Mouse (Mus musculus): ENCODE measurements around the gene Mafg.

The Mafg gene

DNA sequence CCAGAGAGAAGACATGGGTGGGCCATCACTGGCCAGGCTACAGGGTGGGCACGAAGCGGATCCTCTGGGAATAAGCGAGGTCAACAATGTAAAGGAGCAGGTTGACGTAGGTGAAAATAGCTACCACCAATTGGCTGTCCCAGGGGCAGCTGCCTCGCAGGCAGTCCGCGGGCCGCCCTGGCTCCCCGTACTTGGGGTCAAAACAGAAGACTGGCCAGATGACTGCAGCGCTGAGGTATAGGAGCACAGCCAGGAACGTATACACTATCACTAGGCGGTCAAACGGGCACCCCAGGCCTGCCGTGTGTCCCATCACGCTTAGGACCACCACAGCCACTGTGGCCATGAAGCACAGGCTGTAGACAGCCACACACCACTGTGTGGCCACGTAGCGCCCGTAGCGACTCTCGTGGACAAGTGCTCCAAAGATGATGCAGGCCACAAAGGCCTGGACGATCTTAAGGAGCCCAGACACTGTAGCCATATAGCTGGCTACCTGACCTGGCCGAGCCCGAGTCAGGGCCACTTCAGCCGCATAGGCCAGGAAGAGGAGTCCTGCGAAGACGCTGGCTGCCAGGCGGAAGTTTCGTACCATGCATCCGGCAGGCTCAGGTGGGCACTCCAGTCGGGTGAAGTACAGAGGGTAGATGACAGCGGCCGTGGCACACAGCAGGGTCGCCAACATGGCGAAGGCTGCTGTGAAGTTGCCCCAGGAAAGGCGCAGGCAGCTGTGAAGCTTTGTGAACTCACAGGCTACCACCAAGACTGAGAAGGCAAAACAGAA is 13.8 kb upstream of the Mafg start:
- DNase-seq (ENCODE audit: low read depth) = no peak

GRCm38 (mm10) chr11:120643601-120643987 is 10.2 kb upstream of the Mafg start, which contains the start of gene Pycr1:
Gene Pycr1 (minus strand): TSS chr11:120643769.
- peak; percentile 95 for DNase-seq (ENCODE audit: low read depth)

DNA sequence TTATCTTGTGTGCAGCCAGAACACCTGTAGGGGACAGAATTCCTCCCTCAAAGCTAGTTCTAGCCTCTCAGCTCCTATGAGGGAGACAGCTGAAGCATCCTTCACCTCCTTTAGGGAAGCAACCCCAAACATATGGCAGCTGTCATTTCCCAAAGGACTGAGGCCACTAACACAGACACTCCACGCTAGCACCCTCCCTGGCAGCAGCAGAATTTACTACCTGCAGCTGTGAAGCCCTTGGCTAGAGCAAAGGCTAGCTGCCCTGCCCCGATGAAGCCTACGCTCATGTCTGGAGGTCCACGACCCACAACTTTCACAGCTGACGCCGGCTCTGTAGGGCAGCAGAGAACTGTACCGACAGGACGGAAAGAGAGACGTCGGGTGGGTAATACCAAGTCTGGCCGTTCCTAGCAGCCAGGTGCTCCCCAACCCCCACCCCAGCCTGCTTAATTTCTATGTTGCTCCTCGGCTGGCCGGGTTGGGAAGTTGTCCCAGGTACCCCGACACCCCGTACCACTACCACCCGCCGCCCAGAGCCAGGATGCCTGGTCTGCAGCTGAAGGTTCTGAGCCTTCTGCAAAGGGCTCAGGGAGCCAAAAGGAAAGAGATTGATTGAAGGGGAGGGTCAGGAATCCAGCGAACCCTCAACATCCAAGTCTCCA is 9.7 kb upstream of the Mafg start:
- DNase-seq (ENCODE audit: low read depth) = peak; percentile 18

DNA sequence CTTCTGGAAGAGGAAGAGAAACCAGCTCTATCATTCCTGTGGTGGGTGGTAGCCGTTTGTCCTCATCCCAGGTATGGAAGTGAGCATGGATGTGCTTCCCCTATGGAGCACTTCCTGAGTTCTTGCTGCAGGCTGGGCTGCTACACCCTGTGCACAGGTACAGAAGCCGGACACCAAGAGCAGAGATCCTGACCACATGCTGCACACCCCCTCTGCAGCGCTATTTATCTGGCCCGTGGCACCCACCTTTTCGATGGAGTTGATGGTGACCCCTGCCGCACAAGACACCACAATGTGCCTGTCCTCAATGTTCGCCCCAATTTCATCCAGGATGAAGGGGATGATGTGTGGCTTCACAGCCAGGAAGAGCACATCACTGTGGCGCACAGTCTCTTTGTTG is 8.5 kb upstream of the Mafg start:
- DNase-seq (ENCODE audit: low read depth) = no peak

- no peak for DNase-seq (ENCODE audit: low read depth)
These were observed 7.9 kb upstream of the Mafg start for GRCm38 (mm10) chr11:120641255-120641654.

GRCm38 (mm10) chr11:120634810-120635209 is 1.4 kb upstream of the Mafg start:
- DNase-seq (ENCODE audit: low read depth) = no peak

GRCm38 (mm10) chr11:120632559-120633519 is 561 bp downstream of the Mafg start:
- peak; percentile 88 for DNase-seq (ENCODE audit: low read depth)

GRCm38 (mm10) chr11:120631726-120632448 is 1.5 kb downstream of the Mafg start:
- no peak for DNase-seq (ENCODE audit: low read depth)

DNA sequence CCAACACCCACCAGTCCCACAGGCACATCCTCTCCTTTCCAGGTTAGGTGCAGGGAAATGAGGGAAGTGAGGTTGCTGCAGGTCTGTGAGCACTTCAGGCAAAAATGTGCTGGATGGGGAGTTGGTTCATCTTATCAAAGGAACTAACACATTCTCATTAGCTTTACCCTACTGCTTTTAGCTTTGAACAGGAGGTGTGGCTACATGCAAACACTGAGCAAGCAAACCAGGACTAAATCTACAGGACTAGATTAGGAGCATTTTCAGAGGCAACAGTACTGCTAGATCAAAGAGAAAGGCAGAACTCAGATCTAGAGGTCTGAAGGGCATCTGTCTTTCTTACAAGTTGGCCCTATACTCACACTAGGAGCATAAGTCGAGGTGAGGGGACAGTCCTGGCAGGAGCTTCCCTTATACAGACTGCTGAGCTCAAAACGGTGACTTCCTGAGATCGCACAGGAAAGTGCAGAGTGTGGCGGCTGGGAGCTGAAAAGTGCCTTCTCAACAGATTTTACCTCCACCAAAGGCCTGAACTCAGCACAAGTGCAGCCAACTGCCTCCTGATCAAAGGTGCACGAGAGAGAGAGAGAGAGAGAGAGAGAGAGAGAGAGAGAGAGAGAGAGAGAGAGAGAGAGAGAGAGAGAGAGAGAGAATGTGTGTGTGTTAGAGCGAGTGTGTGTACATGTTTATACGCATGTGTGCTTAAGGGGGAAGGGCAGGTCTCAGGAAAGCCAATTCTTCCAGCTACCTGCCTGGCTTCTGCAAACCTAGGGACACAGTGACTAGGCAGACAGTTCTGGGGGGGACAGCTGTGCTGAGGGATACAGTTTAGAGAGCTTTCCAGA is 2.3 kb downstream of the Mafg start:
- peak; percentile 18 for DNase-seq (ENCODE audit: low read depth)

- peak; percentile 64 for DNase-seq (ENCODE audit: low read depth)
These were observed 3.0 kb downstream of the Mafg start for GRCm38 (mm10) chr11:120630401-120630871.

DNA sequence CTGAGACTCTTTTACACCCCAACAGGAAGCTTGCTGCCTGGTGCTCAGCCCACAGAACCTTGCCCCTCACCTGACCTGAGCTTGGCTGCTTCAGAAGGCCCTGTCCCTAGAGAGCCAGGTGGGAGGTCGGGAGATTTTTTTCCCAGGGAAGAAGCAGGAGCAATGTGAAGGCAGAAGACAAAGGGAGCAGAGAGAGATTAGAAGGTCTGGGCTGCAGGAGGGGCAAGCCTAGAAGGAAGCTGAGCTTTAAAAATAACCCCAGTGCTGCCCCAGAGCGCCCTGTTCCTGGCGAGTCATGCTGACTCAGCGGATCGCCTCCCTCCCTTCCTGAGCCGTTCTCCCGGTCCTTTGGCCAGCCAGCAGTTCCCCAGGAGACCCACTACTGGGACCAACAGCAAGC is 3.5 kb downstream of the Mafg start:
- peak; percentile 77 for DNase-seq (ENCODE audit: low read depth)

DNA sequence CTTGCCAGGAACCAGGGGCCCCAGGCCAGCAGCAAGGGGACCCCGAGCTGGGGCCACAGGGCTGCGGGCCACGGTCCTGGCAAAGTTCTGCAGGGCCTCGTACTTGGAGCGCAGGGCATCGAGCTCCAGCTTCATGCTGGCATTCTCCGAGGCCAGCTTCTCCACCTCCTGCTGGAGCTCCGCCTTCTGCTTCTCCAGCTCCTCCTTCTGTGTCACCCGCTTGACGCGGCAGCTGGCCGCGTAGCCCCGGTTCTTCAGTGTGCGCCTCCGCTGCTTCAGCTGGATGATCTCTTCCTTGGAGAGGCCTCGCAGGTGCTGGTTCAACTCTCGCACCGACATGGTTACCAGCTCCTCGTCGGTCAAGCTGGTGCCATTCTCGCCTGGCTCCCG is 4.1 kb downstream of the Mafg start:
- no peak for DNase-seq (ENCODE audit: low read depth)

- no peak for DNase-seq (ENCODE audit: low read depth)
These were observed 4.6 kb downstream of the Mafg start for GRCm38 (mm10) chr11:120628601-120629340.

- no peak for DNase-seq (ENCODE audit: low read depth)
These were observed 5.7 kb downstream of the Mafg start for GRCm38 (mm10) chr11:120627468-120628300.

DNA sequence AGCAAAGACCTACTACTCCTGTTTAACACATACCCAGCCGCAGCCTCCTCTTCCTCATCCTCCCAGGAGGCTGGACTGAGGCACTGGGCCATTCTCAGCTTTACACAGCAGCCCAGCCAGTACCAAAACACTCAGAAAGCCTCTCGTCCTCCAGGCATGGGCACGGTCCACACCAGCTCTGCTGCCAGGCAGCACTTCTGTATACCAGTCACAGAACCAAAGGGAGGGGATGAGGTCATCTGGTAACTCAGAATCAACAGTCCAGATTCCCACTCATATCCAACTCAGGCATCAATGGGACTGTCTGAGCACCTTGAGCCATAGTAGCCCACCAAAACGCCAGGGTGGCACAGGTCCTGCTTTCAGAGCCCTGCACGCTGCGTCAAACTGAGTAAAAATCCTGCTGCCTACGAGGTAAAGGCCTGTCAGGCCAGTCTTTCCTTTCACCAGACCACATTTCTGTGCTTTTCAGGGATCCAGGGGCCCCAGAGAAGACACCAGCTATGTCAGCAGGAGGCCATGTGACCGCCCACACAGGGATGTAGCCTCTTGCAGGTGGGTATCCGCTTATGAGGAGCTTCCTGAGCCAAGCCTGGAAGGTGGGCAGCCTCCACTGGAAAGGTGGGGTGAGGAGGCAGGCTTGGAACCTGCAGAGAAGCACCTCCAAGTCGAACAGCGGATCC is 6.5 kb downstream of the Mafg start:
- no peak for DNase-seq (ENCODE audit: low read depth)

DNA sequence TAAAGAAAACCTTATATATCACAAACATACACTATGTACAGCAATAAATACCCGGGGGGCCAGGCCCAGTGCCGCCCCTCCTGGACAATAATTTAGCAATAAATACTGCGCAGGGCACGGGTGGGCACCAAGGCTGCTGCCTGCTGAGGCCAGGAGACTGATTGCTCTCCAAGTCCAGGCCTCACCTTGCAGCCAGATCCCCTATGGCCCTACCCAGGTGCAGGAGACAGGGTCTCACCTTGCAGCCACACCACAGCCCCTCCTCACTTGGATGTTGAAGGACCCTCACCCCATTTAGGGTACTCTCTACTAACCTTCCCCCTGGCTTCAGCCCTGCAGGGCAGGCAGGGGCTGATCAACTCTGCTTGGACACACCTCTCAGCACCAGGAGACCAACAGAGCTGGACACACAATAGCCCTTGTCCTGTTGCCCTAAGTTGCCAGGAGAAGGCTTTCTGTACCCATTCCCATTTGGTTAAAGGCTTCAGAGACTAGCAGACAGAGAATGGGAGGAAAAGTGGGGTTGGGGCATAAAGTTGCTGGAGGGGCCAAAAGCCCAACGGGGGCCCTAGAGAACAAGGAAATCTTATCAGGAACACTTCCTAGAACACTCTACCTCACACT is 8.1 kb downstream of the Mafg start, which contains the start of gene Sirt7:
Gene Sirt7, minus strand, starts transcription at position 89 of the 624 bp plus-strand sequence.
- DNase-seq (ENCODE audit: low read depth) = no peak

- peak; percentile 90 for DNase-seq (ENCODE audit: low read depth)
These were observed 8.7 kb downstream of the Mafg start for GRCm38 (mm10) chr11:120624680-120625111.

Data from NIH3T3 (cell line).